Mouse (Mus musculus) forebrain, embryonic 11.5 days (tissue): ENCODE data around the gene Bysl. TPM values are rescaled to one million over a fixed set of nuclear protein-coding genes. Genes with fewer than 3 reads are reported as not detected.

Experiments
- ATAC-seq: fragments of 200-750 bp; cut with Nextera tagmentation; replicated peaks from 2 replicates; pipeline ENCODE4 v1.8.0; 2017; ENCODE audit warnings: moderate TSS enrichment; ENCODE audit not compliant: low FRiP score
- DNase-seq: peaks from one replicate; pipeline ENCODE4 v3.0.0-alpha.2; 2017; ENCODE audit warnings: low spot score
- H3K27ac ChIP-seq: fragments of 300-500 bp; sonication (generic); 2 replicates; pipeline ENCODE4 v1.5.1; 2014; ENCODE audit warnings: low read depth, low read length
- H3K27me3 ChIP-seq: fragments of 300-500 bp; sonication (generic); 2 replicates; pipeline ENCODE4 v1.6.1; 2014; ENCODE audit warnings: mild to moderate bottlenecking, low read length, mixed read lengths; ENCODE audit not compliant: control insufficient read depth, insufficient read depth
- H3K36me3 ChIP-seq: fragments of 300-500 bp; sonication (generic); 2 replicates; pipeline ENCODE4 v1.6.1; 2014; ENCODE audit warnings: mild to moderate bottlenecking, low read length, moderate library complexity, mixed read lengths; ENCODE audit not compliant: control insufficient read depth, insufficient read depth
- H3K4me1 ChIP-seq: fragments of 300-500 bp; sonication (generic); replicated peaks from 2 replicates; pipeline ENCODE4 v1.6.1; 2014; ENCODE audit warnings: low read length, mixed read lengths; ENCODE audit not compliant: control insufficient read depth, insufficient read depth
- H3K4me2 ChIP-seq: fragments of 300-500 bp; sonication (generic); 2 replicates; pipeline ENCODE4 v1.6.1; 2014; ENCODE audit warnings: low read depth, mild to moderate bottlenecking, low read length, moderate library complexity, mixed read lengths; ENCODE audit not compliant: severe bottlenecking
- H3K4me3 ChIP-seq: fragments of 300-500 bp; sonication (generic); 2 replicates; pipeline ENCODE4 v1.5.1; 2014; ENCODE audit warnings: low read depth, low read length
- H3K9ac ChIP-seq: fragments of 300-500 bp; sonication (generic); 2 replicates; pipeline ENCODE4 v1.6.1; 2014; ENCODE audit warnings: low read length
- H3K9me3 ChIP-seq: fragments of 300-500 bp; sonication (generic); 2 replicates; pipeline ENCODE4 v1.6.1; 2016; ENCODE audit warnings: low read length, mixed read lengths; ENCODE audit not compliant: control insufficient read depth
- WGBS: fragments of 180-500 bp; shearing (Covaris S2); extraction: QIAGEN DNeasy Blood & Tissue Kit; methylation state at CpG from one replicate; pipeline ENCODE4 v1.1.7; 2014; 5-methylcytosine and 5-hydroxymethylcytosine counted together
- polyA plus RNA-seq: library from polyadenylated mRNA; unstranded; fragments of >200 nt; fragmentation: Nextera tagmentation; extraction: Ambion mirVana; gene quantifications from 2 replicates; pipeline ENCODE4 v1.2.1, GENCODE M21; 2014

Bysl gene
- polyA plus RNA-seq, 1 experiment from 2014 or later = 34.6 TPM

GRCm38 (mm10) chr17:47559726-47560125, 51.6 kb downstream of the Bysl start:
- Histone ChIP-seq H3K27ac (no peak overlapping the region), H3K4me3 (no peak overlapping the region), H3K9me3 (no peaks in the 10 kb centered on the region), H3K9ac (no peak overlapping the region), H3K4me1 (no peaks in the 10 kb centered on the region), H3K27me3 (no peaks in the 10 kb centered on the region), H3K4me2 (no peak overlapping the region), H3K36me3 (no peaks in the 10 kb centered on the region)
- 74% methylated on average over 6 of the region's 6 CpGs for WGBS
- no peak for DNase-seq
- no peak for ATAC-seq

- Histone ChIP-seq H3K4me3 (no peak overlapping the region), H3K4me1 (no peaks in the 10 kb centered on the region), H3K27ac (no peak overlapping the region), H3K27me3 (no peaks in the 10 kb centered on the region), H3K4me2 (no peak overlapping the region), H3K9me3 (no peaks in the 10 kb centered on the region), H3K9ac (no peak overlapping the region), H3K36me3 (no peaks in the 10 kb centered on the region)
- WGBS = 76% methylated on average over 3 of the region's 3 CpGs
- ATAC-seq = no peak
- no peak for DNase-seq
Observed at GRCm38 (mm10) chr17:47557179-47557578, 54.1 kb downstream of the Bysl start.

- Histone ChIP-seq H3K4me1 (no peaks in the 10 kb centered on the region), H3K9me3 (no peaks in the 10 kb centered on the region), H3K9ac (no peak overlapping the region), H3K27me3 (no peaks in the 10 kb centered on the region), H3K4me3 (no peak overlapping the region), H3K36me3 (no peaks in the 10 kb centered on the region), H3K4me2 (no peak overlapping the region), H3K27ac (no peak overlapping the region)
- 78% methylated on average over 9 of the region's 10 CpGs for WGBS
- no peak for DNase-seq
- no peak for ATAC-seq
Observed at GRCm38 (mm10) chr17:47554621-47555020, 56.7 kb downstream of the Bysl start.

GRCm38 (mm10) chr17:47552994-47553393, 58.3 kb downstream of the Bysl start:
- H3K4me3 ChIP-seq = no peak overlapping the region
- ATAC-seq = no peak
- H3K27me3 ChIP-seq = no peaks in the 10 kb centered on the region
- H3K4me2 ChIP-seq = no peak overlapping the region
- no peak for DNase-seq
- no peaks in the 10 kb centered on the region for H3K36me3 ChIP-seq
- no peak overlapping the region for H3K27ac ChIP-seq
- H3K4me1 ChIP-seq = no peaks in the 10 kb centered on the region
- H3K9me3 ChIP-seq = no peaks in the 10 kb centered on the region
- no peak overlapping the region for H3K9ac ChIP-seq

- DNase-seq (no peak), ATAC-seq (no peak)
- H3K36me3 ChIP-seq = no peaks in the 10 kb centered on the region
- no peak overlapping the region for H3K9ac ChIP-seq
- WGBS = 73% methylated on average over 7 of the region's 7 CpGs
- H3K4me2 ChIP-seq = no peak overlapping the region
- H3K27me3 ChIP-seq = no peaks in the 10 kb centered on the region
- no peak overlapping the region for H3K27ac ChIP-seq
- H3K4me1 ChIP-seq = no peaks in the 10 kb centered on the region
- no peaks in the 10 kb centered on the region for H3K9me3 ChIP-seq
- H3K4me3 ChIP-seq = no peak overlapping the region
Observed at GRCm38 (mm10) chr17:47551049-47551448, 60.2 kb downstream of the Bysl start.

Other genes starting within 250 kb of the Bysl start
- 67.2 and 71.4 TPM in 2 replicates for gene Mrps10, start 242.6 kb downstream of the Bysl start, polyA plus RNA-seq
- gene Guca1b, start 226.1 kb downstream of the Bysl start, polyA plus RNA-seq = 0.48 and 0.75 TPM in 2 replicates
- gene Guca1a, start 210.9 kb downstream of the Bysl start, polyA plus RNA-seq = 0.75 and 1.3 TPM in 2 replicates
- gene AI661453, start 174.9 kb downstream of the Bysl start, polyA plus RNA-seq = 0.27 and 0.31 TPM in 2 replicates
- 0.40 TPM in 1 of 2 replicates, not detected in the other for gene 1700001C19Rik, start 174.1 kb downstream of the Bysl start, polyA plus RNA-seq
- 29.6 and 32.2 TPM in 2 replicates for gene Taf8, start 109.2 kb downstream of the Bysl start, polyA plus RNA-seq
- gene Ccnd3, start 106.4 kb downstream of the Bysl start, polyA plus RNA-seq = 253 and 286 TPM in 2 replicates
- gene Med20, start 90 bp upstream of the Bysl start, polyA plus RNA-seq = 44.5 and 45.5 TPM in 2 replicates
- 2.4 and 3.6 TPM in 2 replicates for gene Gm20517, start 97 bp upstream of the Bysl start, polyA plus RNA-seq
- 7.2 and 8.1 TPM in 2 replicates for gene Usp49, start 19.2 kb upstream of the Bysl start, polyA plus RNA-seq
- 326 and 354 TPM in 2 replicates for gene Tomm6, start 76.9 kb upstream of the Bysl start, polyA plus RNA-seq
- 8.3 and 8.4 TPM in 2 replicates for gene Frs3, start 77.5 kb upstream of the Bysl start, polyA plus RNA-seq
- gene Gm21981, start 83.0 kb upstream of the Bysl start, polyA plus RNA-seq = 1.4 and 1.6 TPM in 2 replicates
- 0.80 and 1.3 TPM in 2 replicates for gene Prickle4, start 83.2 kb upstream of the Bysl start, polyA plus RNA-seq
- not detected in 2 replicates for gene Pgc, start 115.3 kb upstream of the Bysl start, polyA plus RNA-seq
- 1.9 and 3.3 TPM in 2 replicates for gene Tfeb, start 125.5 kb upstream of the Bysl start, polyA plus RNA-seq
- gene Mdfi, start 223.2 kb upstream of the Bysl start, polyA plus RNA-seq = 20.6 and 23.6 TPM in 2 replicates